Mouse (Mus musculus): ENCODE measurements around the gene Stard5.

- TF ChIP-seq CTCF (IDR thresholded peaks at IDR 0.05; ENCODE audit: low read depth) (no peak), EP300 (IDR thresholded peaks at IDR 0.05; ENCODE audit: low read depth) (no peak)
These were observed 46.7 kb downstream of the Stard5 start for GRCm38 (mm10) chr7:83678506-83678905.
